Mouse (Mus musculus): ENCODE measurements around the gene Cntnap5c.

Cntnap5c gene

GRCm38 (mm10) chr17:58004491-58004890, 235.1 kb downstream of the Cntnap5c start:
- DNase-seq = no peak

GRCm38 (mm10) chr17:58041178-58041577, 271.8 kb downstream of the Cntnap5c start:
- DNase-seq = no peak

- no peak for DNase-seq
Measured at GRCm38 (mm10) chr17:58045149-58045548, 275.8 kb downstream of the Cntnap5c start.

GRCm38 (mm10) chr17:58069912-58070311, 300.5 kb downstream of the Cntnap5c start:
- DNase-seq = no peak

- no peak for DNase-seq
Measured at GRCm38 (mm10) chr17:58082676-58083075, 313.3 kb downstream of the Cntnap5c start.

GRCm38 (mm10) chr17:58104505-58104904, 335.1 kb downstream of the Cntnap5c start:
- no peak for DNase-seq

- no peak for DNase-seq
Measured at GRCm38 (mm10) chr17:58107901-58108300, 338.5 kb downstream of the Cntnap5c start.

- no peak for DNase-seq
Measured at GRCm38 (mm10) chr17:58108335-58108734, 339.0 kb downstream of the Cntnap5c start.

GRCm38 (mm10) chr17:58187171-58187570, 417.8 kb downstream of the Cntnap5c start:
- DNase-seq = no peak

GRCm38 (mm10) chr17:58201148-58201547, 431.8 kb downstream of the Cntnap5c start:
- DNase-seq = no peak

GRCm38 (mm10) chr17:58268058-58268457, 498.7 kb downstream of the Cntnap5c start:
- DNase-seq = no peak

GRCm38 (mm10) chr17:58351310-58351709, 581.9 kb downstream of the Cntnap5c start:
- no peak for DNase-seq

GRCm38 (mm10) chr17:58356224-58356623, 586.9 kb downstream of the Cntnap5c start:
- no peak for DNase-seq

GRCm38 (mm10) chr17:58363582-58364267, 594.4 kb downstream of the Cntnap5c start:
- DNase-seq = no peak

- DNase-seq = no peak
Measured at GRCm38 (mm10) chr17:58370089-58370488, 600.7 kb downstream of the Cntnap5c start.

- no peak for DNase-seq
Measured at GRCm38 (mm10) chr17:58407769-58408168, 638.4 kb downstream of the Cntnap5c start.

- DNase-seq = no peak
Measured at GRCm38 (mm10) chr17:58408756-58409155, 639.4 kb downstream of the Cntnap5c start.

- DNase-seq = no peak
Measured at GRCm38 (mm10) chr17:58437443-58437842, 668.1 kb downstream of the Cntnap5c start.

Measured in retina, postnatal 1 day (tissue).